Mouse (Mus musculus): Measurements from ENCODE around the gene Actl11. TPM values are rescaled to one million over a fixed set of nuclear protein-coding genes. Genes with fewer than 3 reads are reported as not detected.

Actl11 gene
- polyA plus RNA-seq, 1 experiment from 2014 or later = not detected

GRCm38 (mm10) chr9:107949922-107950235 lies 21.6 kb downstream of the Actl11 start, which contains the start of gene Traip:
Gene Traip (plus strand): TSS chr9:107950136.
- Histone ChIP-seq H3K4me3 (ENCODE audit: low read depth, low read length) (peak within 1 kb of the TSS; percentile 66), H3K4me2 (replicated peaks; ENCODE audit: low read depth) (peak within 1 kb of the TSS; percentile 76), H3K27me3 (ENCODE audit: control insufficient read depth, insufficient read depth, low read length) (no peaks in the 10 kb centered on the region), H3K36me3 (ENCODE audit: control insufficient read depth, insufficient read depth, low read length) (no peaks in the 10 kb centered on the region), H3K27ac (replicated peaks) (peak within 1 kb of the TSS; percentile 67), H3K9ac (ENCODE audit: low read length) (peak within 1 kb of the TSS; percentile 67), H3K9me3 (ENCODE audit: control insufficient read depth, low read length) (no peaks in the 10 kb centered on the region), H3K4me1 (replicated peaks; ENCODE audit: control insufficient read depth, insufficient read depth) (no peaks in the 10 kb centered on the region)
- ATAC-seq (ENCODE audit: low FRiP score, low TSS enrichment) (no peak), DNase-seq (ENCODE audit: low spot score) (no peak)
- WGBS = 92% methylated on average over 10 of the region's 10 CpGs
- TF ChIP-seq EP300 (optimal IDR thresholded peaks at IDR 0.05) (no peak), CTCF (IDR thresholded peaks at IDR 0.05; ENCODE audit: low read depth) (no peak)

DNA sequence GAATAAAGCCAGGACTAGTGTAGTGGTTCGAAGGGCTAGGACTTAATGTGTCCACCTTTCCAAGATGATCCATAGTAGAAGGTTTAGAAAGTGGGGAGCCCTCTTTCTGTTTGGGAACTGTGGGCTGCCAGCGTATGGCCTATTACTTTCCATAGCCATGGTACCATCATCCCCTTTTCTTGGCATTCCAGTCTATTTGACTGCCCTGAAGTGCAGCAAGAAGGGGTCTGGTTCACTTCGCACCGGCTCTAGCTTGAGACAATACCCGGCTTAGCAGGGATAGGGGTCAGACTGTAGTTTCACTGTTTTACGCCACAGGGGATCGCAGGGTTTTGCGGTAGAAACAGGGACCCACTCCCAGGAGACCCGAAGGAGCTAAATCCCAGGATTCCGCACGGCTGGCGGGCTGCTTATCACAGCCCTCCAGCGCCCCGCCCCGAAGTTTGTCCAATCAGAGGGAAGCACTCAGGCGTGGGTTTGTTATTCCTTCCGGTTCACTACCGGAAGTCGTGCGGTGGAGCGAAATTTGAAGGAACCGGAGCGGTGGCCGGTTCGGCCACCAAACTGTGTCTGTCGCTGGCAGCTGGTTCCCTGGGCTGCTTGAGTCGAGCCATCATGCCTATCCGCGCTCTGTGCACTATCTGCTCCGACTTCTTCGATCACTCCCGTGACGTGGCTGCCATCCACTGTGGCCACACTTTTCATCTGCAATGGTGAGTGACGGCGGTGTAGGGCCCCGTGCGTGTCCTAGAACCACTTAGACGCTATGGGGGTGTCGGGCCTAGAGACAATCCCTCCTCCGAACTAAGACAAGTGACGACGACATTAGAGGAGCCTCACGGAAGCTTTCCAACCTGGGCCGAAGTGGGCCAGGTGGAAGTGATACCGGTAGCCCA lies 22.4 kb downstream of the Actl11 start:
- Histone ChIP-seq H3K36me3 (ENCODE audit: control insufficient read depth, insufficient read depth, low read length) (no peaks in the 10 kb centered on the region), H3K4me3 (ENCODE audit: low read depth, low read length) (peak overlapping the region; percentile 66), H3K27ac (replicated peaks) (peak overlapping the region; percentile 67), H3K27me3 (ENCODE audit: control insufficient read depth, insufficient read depth, low read length) (no peaks in the 10 kb centered on the region), H3K4me1 (replicated peaks; ENCODE audit: control insufficient read depth, insufficient read depth) (no peaks in the 10 kb centered on the region), H3K9me3 (ENCODE audit: control insufficient read depth, low read length) (no peaks in the 10 kb centered on the region), H3K4me2 (replicated peaks; ENCODE audit: low read depth) (peak overlapping the region; percentile 76), H3K9ac (ENCODE audit: low read length) (peak overlapping the region; percentile 67)
- peak; percentile 92 for DNase-seq (ENCODE audit: low spot score)
- 11% methylated on average over 45 of the region's 45 CpGs for WGBS
- peak; percentile 94 for ATAC-seq (ENCODE audit: low FRiP score, low TSS enrichment)
- TF ChIP-seq EP300 (optimal IDR thresholded peaks at IDR 0.05) (no peak), CTCF (IDR thresholded peaks at IDR 0.05; ENCODE audit: low read depth) (no peak)

DNA sequence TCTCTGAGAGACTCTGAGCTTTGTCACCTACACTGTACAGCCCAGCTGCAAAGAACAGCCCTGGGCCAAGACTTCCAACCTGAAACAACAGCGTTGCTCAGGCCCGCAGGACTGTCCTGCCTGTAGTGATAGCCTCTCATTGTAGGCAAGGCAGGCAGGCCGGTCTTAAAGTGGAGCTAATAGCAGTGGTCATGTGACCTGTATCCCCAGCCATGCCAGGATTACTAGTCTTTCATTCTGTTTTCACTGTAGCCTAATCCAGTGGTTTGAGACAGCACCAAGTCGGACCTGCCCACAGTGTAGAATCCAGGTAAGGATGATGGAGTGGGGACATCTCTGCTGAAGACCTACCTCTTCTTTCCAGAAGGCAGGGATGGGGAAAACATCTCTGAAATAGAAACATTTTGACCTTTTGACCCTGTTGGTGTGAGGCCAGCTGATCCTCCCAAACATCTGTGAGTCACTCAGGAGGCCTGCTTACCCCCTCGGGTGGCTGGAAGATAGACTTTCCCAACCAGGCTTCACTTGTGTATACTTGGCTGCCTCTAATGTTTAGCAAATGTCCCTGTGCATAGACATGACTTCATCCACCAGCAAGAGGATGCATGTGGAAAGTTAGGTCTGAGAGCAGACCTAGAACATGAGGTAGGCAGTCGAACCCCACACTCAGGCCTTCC lies 27.5 kb downstream of the Actl11 start:
- 0 out of 2 replicates have a peak overlapping the region, but pooled peaks have one; percentile 40 for H3K27ac ChIP-seq (replicated peaks)
- no peaks in the 10 kb centered on the region for H3K9me3 ChIP-seq (ENCODE audit: control insufficient read depth, low read length)
- no peak for TF ChIP-seq EP300 (optimal IDR thresholded peaks at IDR 0.05)
- TF ChIP-seq CTCF (IDR thresholded peaks at IDR 0.05; ENCODE audit: low read depth) = no peak
- H3K9ac ChIP-seq (ENCODE audit: low read length) = no peak overlapping the region
- peak; percentile 64; the same call in 1 of the 2 replicates for ATAC-seq (ENCODE audit: low FRiP score, low TSS enrichment)
- no peak overlapping the region for H3K4me2 ChIP-seq (replicated peaks; ENCODE audit: low read depth)
- H3K4me3 ChIP-seq (ENCODE audit: low read depth, low read length) = no peak overlapping the region
- H3K4me1 ChIP-seq (replicated peaks; ENCODE audit: control insufficient read depth, insufficient read depth) = no peaks in the 10 kb centered on the region
- WGBS = 68% methylated on average over 6 of the region's 6 CpGs
- DNase-seq (ENCODE audit: low spot score) = no peak
- no peaks in the 10 kb centered on the region for H3K36me3 ChIP-seq (ENCODE audit: control insufficient read depth, insufficient read depth, low read length)
- H3K27me3 ChIP-seq (ENCODE audit: control insufficient read depth, insufficient read depth, low read length) = no peaks in the 10 kb centered on the region

DNA sequence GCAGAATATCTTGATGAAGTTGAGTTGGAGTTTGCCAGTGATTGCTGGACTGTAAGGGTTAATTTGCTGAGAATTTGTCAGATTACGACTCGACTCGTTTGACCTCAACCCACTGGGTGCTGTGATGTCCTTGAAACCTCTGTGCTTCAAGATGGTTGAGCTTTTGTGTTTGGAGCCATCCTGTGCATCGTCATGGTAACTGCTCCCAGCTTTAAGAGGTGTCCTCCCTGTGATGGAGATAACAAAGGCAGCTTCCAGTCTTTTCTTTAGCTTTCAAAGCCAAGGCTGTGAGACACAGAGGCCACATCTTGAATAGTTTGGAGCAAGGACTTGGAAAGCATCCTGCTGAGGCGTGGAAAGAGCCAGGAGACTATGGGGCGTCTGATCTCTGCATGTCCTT lies 28.9 kb downstream of the Actl11 start:
- no peak for ATAC-seq (ENCODE audit: low FRiP score, low TSS enrichment)
- no peaks in the 10 kb centered on the region for H3K36me3 ChIP-seq (ENCODE audit: control insufficient read depth, insufficient read depth, low read length)
- no peak overlapping the region for H3K4me2 ChIP-seq (replicated peaks; ENCODE audit: low read depth)
- no peak for DNase-seq (ENCODE audit: low spot score)
- no peaks in the 10 kb centered on the region for H3K9me3 ChIP-seq (ENCODE audit: control insufficient read depth, low read length)
- TF ChIP-seq CTCF (IDR thresholded peaks at IDR 0.05; ENCODE audit: low read depth) = no peak
- no peak for TF ChIP-seq EP300 (optimal IDR thresholded peaks at IDR 0.05)
- H3K9ac ChIP-seq (ENCODE audit: low read length) = no peak overlapping the region
- H3K4me1 ChIP-seq (replicated peaks; ENCODE audit: control insufficient read depth, insufficient read depth) = no peaks in the 10 kb centered on the region
- 65% methylated on average over 6 of the region's 6 CpGs for WGBS
- H3K4me3 ChIP-seq (ENCODE audit: low read depth, low read length) = no peak overlapping the region
- no peaks in the 10 kb centered on the region for H3K27me3 ChIP-seq (ENCODE audit: control insufficient read depth, insufficient read depth, low read length)
- H3K27ac ChIP-seq (replicated peaks) = no peak overlapping the region

GRCm38 (mm10) chr9:107959896-107960295 lies 31.6 kb downstream of the Actl11 start:
- ATAC-seq (ENCODE audit: low FRiP score, low TSS enrichment) = no peak
- no peak for DNase-seq (ENCODE audit: low spot score)
- WGBS = 60% methylated on average over 6 of the region's 6 CpGs
- Histone ChIP-seq H3K9ac (ENCODE audit: low read length) (no peak overlapping the region), H3K4me3 (ENCODE audit: low read depth, low read length) (no peak overlapping the region), H3K27ac (replicated peaks) (no peak overlapping the region), H3K27me3 (ENCODE audit: control insufficient read depth, insufficient read depth, low read length) (no peaks in the 10 kb centered on the region), H3K4me2 (replicated peaks; ENCODE audit: low read depth) (no peak overlapping the region), H3K9me3 (ENCODE audit: control insufficient read depth, low read length) (no peaks in the 10 kb centered on the region), H3K4me1 (replicated peaks; ENCODE audit: control insufficient read depth, insufficient read depth) (no peaks in the 10 kb centered on the region), H3K36me3 (ENCODE audit: control insufficient read depth, insufficient read depth, low read length) (no peaks in the 10 kb centered on the region)
- no peak for TF ChIP-seq CTCF (IDR thresholded peaks at IDR 0.05; ENCODE audit: low read depth)
- TF ChIP-seq EP300 (optimal IDR thresholded peaks at IDR 0.05) = no peak

DNA sequence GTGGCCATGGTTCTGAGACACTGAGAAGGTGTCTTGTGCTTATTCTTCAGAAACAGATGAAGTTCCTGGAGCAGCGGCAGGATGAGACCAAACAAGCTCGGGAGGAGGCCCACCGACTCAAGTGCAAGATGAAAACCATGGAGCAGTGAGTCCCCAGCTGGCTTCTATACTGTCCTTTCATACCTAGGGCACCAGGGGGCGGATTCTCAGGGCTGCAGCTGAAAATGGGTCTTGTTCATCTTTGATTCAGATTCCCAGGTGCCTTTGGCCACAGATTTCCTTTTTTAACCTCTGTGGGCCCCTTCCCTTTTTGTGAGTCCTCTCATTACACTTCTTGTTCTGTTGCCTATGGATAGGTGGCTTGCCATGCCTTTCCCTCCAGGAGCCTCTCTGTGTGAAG lies 32.7 kb downstream of the Actl11 start:
- Histone ChIP-seq H3K9ac (ENCODE audit: low read length) (no peak overlapping the region), H3K4me2 (replicated peaks; ENCODE audit: low read depth) (no peak overlapping the region), H3K36me3 (ENCODE audit: control insufficient read depth, insufficient read depth, low read length) (no peaks in the 10 kb centered on the region), H3K27ac (replicated peaks) (no peak overlapping the region), H3K4me1 (replicated peaks; ENCODE audit: control insufficient read depth, insufficient read depth) (no peaks in the 10 kb centered on the region), H3K27me3 (ENCODE audit: control insufficient read depth, insufficient read depth, low read length) (no peaks in the 10 kb centered on the region), H3K4me3 (ENCODE audit: low read depth, low read length) (no peak overlapping the region), H3K9me3 (ENCODE audit: control insufficient read depth, low read length) (no peaks in the 10 kb centered on the region)
- ATAC-seq (ENCODE audit: low FRiP score, low TSS enrichment) (no peak), DNase-seq (ENCODE audit: low spot score) (no peak)
- TF ChIP-seq CTCF (IDR thresholded peaks at IDR 0.05; ENCODE audit: low read depth) (peak; percentile 58), EP300 (optimal IDR thresholded peaks at IDR 0.05) (no peak)
- WGBS = 75% methylated on average over 4 of the region's 4 CpGs
